Mouse (Mus musculus) forebrain, embryonic 14.5 days (tissue): Measurements from ENCODE around the gene Arhgef19. TPM values are rescaled to one million over a fixed set of nuclear protein-coding genes. Genes with fewer than 3 reads are reported as not detected.
A peak's percentile ranks its signal among the peaks of the same experiment; 100 is the strongest.

Experiments used
- ATAC-seq: fragments of 200-750 bp; cut with Nextera tagmentation; 2 replicates; pipeline ENCODE4 v1.8.0; 2017; ENCODE audit warnings: mild to moderate bottlenecking, moderate library complexity
- DNase-seq: peaks from one replicate; pipeline ENCODE4 v3.0.0-alpha.2; 2015; ENCODE audit warnings: low spot score
- H3K27ac ChIP-seq: fragments of 300-500 bp; sonication (generic); 2 replicates; pipeline ENCODE4 v1.5.1; 2014; ENCODE audit warnings: low read depth, mild to moderate bottlenecking, control low read depth, low read length, moderate library complexity
- H3K27me3 ChIP-seq: fragments of 300-500 bp; sonication (generic); replicated peaks from 2 replicates; pipeline ENCODE4 v1.6.1; 2014; ENCODE audit warnings: low read length, control low read depth, mixed read lengths; ENCODE audit not compliant: control insufficient read depth, insufficient read depth
- H3K36me3 ChIP-seq: fragments of 300-500 bp; sonication (generic); 2 replicates; pipeline ENCODE4 v1.6.1; 2014; ENCODE audit warnings: low read length, control low read depth; ENCODE audit not compliant: control insufficient read depth, insufficient read depth
- H3K4me1 ChIP-seq: fragments of 300-500 bp; sonication (generic); 2 replicates; pipeline ENCODE4 v1.6.1; 2014; ENCODE audit warnings: antibody characterized with exemption, low read length, control low read depth; ENCODE audit not compliant: control insufficient read depth, insufficient read depth
- H3K4me2 ChIP-seq: fragments of 300-500 bp; sonication (generic); 2 replicates; pipeline ENCODE4 v1.6.1; 2014; ENCODE audit warnings: mild to moderate bottlenecking, control low read depth, low read length
- H3K4me3 ChIP-seq: fragments of 300-500 bp; sonication (generic); 2 replicates; pipeline ENCODE4 v1.5.1; 2014; ENCODE audit warnings: low read depth, low read length, control low read depth
- H3K9ac ChIP-seq: fragments of 300-500 bp; sonication (generic); 2 replicates; pipeline ENCODE4 v1.6.1; 2014; ENCODE audit warnings: mild to moderate bottlenecking, low read length, control low read depth, moderate library complexity
- H3K9me3 ChIP-seq: fragments of 300-500 bp; sonication (generic); replicated peaks from 2 replicates; pipeline ENCODE4 v1.6.1; 2016; ENCODE audit warnings: low read length, control low read depth, mixed read lengths; ENCODE audit not compliant: control insufficient read depth
- WGBS: fragments of 180-500 bp; shearing (Covaris S2); extraction: QIAGEN DNeasy Blood & Tissue Kit; methylation state at CpG from one replicate; pipeline ENCODE4 v1.1.7; 2014; 5-methylcytosine and 5-hydroxymethylcytosine counted together
- polyA plus RNA-seq: library from polyadenylated mRNA; unstranded; fragments of >200 nt; fragmentation: Nextera tagmentation; extraction: Ambion mirVana; gene quantifications from 2 replicates; pipeline ENCODE4 v1.2.1, GENCODE M21; 2014

Arhgef19 gene
- polyA plus RNA-seq, 1 experiment from 2014 or later = 0.65 TPM

- no peak overlapping the region for H3K4me2 ChIP-seq
- no peak overlapping the region for H3K27ac ChIP-seq
- no peak overlapping the region for H3K9ac ChIP-seq
- ATAC-seq (no peak), DNase-seq (no peak)
- WGBS = 4% methylated on average over 11 of the region's 11 CpGs
- no peaks in the 10 kb centered on the region for H3K9me3 ChIP-seq
- no peaks in the 10 kb centered on the region for H3K36me3 ChIP-seq
- H3K27me3 ChIP-seq = peaks cover 44% of the 10 kb centered on the region
- H3K4me3 ChIP-seq = no peak overlapping the region
- peaks cover 39% of the 10 kb centered on the region for H3K4me1 ChIP-seq
These were observed 3.4 kb downstream of the Arhgef19 start for GRCm38 (mm10) chr4:141242651-141243241.

GRCm38 (mm10) chr4:141243636-141244035, 4.3 kb downstream of the Arhgef19 start:
- no peaks in the 10 kb centered on the region for H3K9me3 ChIP-seq
- WGBS = 77% methylated on average over 5 of the region's 5 CpGs
- no peak overlapping the region for H3K27ac ChIP-seq
- no peak for DNase-seq
- no peak for ATAC-seq
- H3K4me1 ChIP-seq = peaks cover 39% of the 10 kb centered on the region
- H3K4me3 ChIP-seq = no peak overlapping the region
- H3K9ac ChIP-seq = no peak overlapping the region
- peaks cover 48% of the 10 kb centered on the region for H3K27me3 ChIP-seq
- H3K36me3 ChIP-seq = no peaks in the 10 kb centered on the region
- H3K4me2 ChIP-seq = no peak overlapping the region

- H3K9ac ChIP-seq = peak overlapping the region; percentile 45
- no peak overlapping the region for H3K4me3 ChIP-seq
- peak; percentile 68 for DNase-seq
- H3K27me3 ChIP-seq = peaks cover 53% of the 10 kb centered on the region
- no peak for ATAC-seq
- no peaks in the 10 kb centered on the region for H3K36me3 ChIP-seq
- WGBS = 26% methylated on average over 5 of the region's 5 CpGs
- no peaks in the 10 kb centered on the region for H3K9me3 ChIP-seq
- peak overlapping the region; percentile 91 for H3K27ac ChIP-seq
- H3K4me2 ChIP-seq = peak overlapping the region; percentile 3; the same call in 1 of the 2 replicates
- H3K4me1 ChIP-seq = peaks cover 34% of the 10 kb centered on the region
These were observed 5.1 kb downstream of the Arhgef19 start for GRCm38 (mm10) chr4:141244401-141244800.

GRCm38 (mm10) chr4:141244931-141245425, 5.7 kb downstream of the Arhgef19 start:
- Histone ChIP-seq H3K9ac (peak overlapping the region; percentile 45), H3K4me2 (peak overlapping the region; percentile 3), H3K27me3 (peaks cover 55% of the 10 kb centered on the region), H3K9me3 (no peaks in the 10 kb centered on the region), H3K36me3 (no peaks in the 10 kb centered on the region), H3K27ac (peak overlapping the region; percentile 91), H3K4me3 (no peak overlapping the region), H3K4me1 (peaks cover 28% of the 10 kb centered on the region)
- DNase-seq (peak; percentile 87), ATAC-seq (peak; percentile 66)
- 1% methylated on average over 9 of the region's 9 CpGs for WGBS

GRCm38 (mm10) chr4:141246089-141246997, 7.0 kb downstream of the Arhgef19 start:
- ATAC-seq = no peak
- Histone ChIP-seq H3K4me1 (peaks cover 28% of the 10 kb centered on the region), H3K9ac (no peak overlapping the region), H3K27me3 (peaks cover 46% of the 10 kb centered on the region), H3K4me2 (peak overlapping the region; percentile 60; the same call in 1 of the 2 replicates), H3K27ac (peak overlapping the region; percentile 91; the same call in 1 of the 2 replicates), H3K9me3 (no peaks in the 10 kb centered on the region), H3K36me3 (no peaks in the 10 kb centered on the region), H3K4me3 (no peak overlapping the region)
- 25% methylated on average over 24 of the region's 24 CpGs for whole genome bisulfite sequencing
- DNase-seq = no peak

GRCm38 (mm10) chr4:141246998-141247350, 7.7 kb downstream of the Arhgef19 start:
- Histone ChIP-seq H3K4me1 (peaks cover 28% of the 10 kb centered on the region), H3K9me3 (no peaks in the 10 kb centered on the region), H3K4me2 (peak overlapping the region; percentile 60), H3K27me3 (peaks cover 40% of the 10 kb centered on the region), H3K27ac (no peak overlapping the region), H3K9ac (0 out of 2 replicates have a peak overlapping the region, but pooled peaks have one; percentile 5), H3K36me3 (no peaks in the 10 kb centered on the region), H3K4me3 (peak overlapping the region; percentile 33; the same call in 1 of the 2 replicates)
- no peak for ATAC-seq
- WGBS = 6% methylated on average over 17 of the region's 17 CpGs
- DNase-seq = no peak

- H3K4me3 ChIP-seq = peak overlapping the region; percentile 33
- H3K9ac ChIP-seq = peak overlapping the region; percentile 41
- ATAC-seq (peak; percentile 28), DNase-seq (peak; percentile 70)
- H3K27me3 ChIP-seq = peaks cover 30% of the 10 kb centered on the region
- under 1% methylated on average over 43 of the region's 60 CpGs for WGBS
- no peak overlapping the region for H3K27ac ChIP-seq
- H3K9me3 ChIP-seq = no peaks in the 10 kb centered on the region
- H3K4me1 ChIP-seq = peaks cover 25% of the 10 kb centered on the region
- no peaks in the 10 kb centered on the region for H3K36me3 ChIP-seq
- H3K4me2 ChIP-seq = peak overlapping the region; percentile 60
These were observed 8.7 kb downstream of the Arhgef19 start for GRCm38 (mm10) chr4:141247776-141248613.

GRCm38 (mm10) chr4:141248614-141248978, 9.3 kb downstream of the Arhgef19 start:
- H3K27me3 ChIP-seq = peaks cover 29% of the 10 kb centered on the region
- H3K4me3 ChIP-seq = no peak overlapping the region
- no peaks in the 10 kb centered on the region for H3K36me3 ChIP-seq
- DNase-seq (no peak), ATAC-seq (no peak)
- H3K27ac ChIP-seq = no peak overlapping the region
- 15% methylated on average over 11 of the region's 11 CpGs for WGBS
- H3K9me3 ChIP-seq = no peaks in the 10 kb centered on the region
- H3K4me1 ChIP-seq = peaks cover 25% of the 10 kb centered on the region
- no peak overlapping the region for H3K4me2 ChIP-seq
- H3K9ac ChIP-seq = no peak overlapping the region
